Mouse (Mus musculus): ENCODE data around the gene Dpp6.

The Dpp6 gene

DNA sequence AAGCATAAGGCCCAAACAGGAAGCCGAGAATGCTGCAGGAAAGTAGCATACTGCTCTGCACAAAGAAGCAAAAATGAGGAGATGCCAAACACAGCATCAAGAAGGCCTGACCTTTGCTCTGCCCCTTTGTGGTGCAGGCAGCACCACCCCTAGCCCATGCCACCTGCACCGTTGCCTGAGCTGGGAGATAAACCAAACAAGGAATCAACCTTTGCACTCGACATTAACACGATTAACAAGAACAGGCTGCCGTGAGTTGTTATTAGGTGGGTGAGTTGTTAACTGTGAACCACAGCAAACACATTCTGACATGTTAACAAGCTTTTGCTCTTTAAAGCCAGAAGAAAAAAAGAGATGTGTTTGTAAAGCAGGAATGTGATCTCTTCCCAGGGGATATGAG, 239.4 kb downstream of the Dpp6 start:
- no peak for DNase-seq (ENCODE audit: low read depth, low spot score)

DNA sequence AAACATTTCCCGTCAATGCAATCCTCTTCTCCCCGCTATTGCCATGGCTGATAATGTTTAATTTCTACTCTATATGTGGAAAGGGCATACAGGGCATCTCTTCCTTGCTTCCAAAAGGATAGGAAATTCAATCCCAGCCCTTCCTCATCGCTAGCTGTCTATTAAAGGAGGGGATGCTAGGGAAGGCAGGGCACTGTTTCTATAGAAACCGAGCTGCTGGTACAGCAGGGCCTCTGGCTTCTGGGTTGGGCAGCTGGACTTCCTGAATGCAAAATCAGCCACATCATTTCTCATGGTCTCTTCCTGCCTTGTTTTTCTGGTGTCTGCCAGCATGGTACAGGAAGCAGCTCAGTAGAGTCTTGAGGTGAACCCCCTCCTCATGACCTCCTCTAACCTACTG, 243.1 kb downstream of the Dpp6 start:
- DNase-seq (ENCODE audit: low read depth, low spot score): no peak

DNA sequence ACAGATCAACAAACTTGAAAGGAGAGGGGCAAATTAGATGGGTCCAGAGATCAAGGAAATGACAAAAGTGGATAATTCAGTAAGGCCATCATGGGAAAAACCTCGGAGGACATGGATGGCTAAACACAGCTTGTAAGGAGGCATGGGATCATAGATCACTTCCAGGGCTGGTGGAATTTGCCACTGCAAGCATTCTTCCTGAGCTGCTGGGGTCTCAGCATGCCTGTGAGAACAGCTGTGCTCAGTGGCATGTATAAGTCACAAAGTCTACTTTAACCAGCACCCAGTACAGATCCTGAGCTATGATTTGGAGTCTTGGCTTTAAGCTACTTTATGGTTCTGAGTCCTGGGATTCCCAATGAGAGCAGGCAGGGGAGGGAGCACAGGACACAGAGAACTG, 246.9 kb downstream of the Dpp6 start:
- no peak for DNase-seq (ENCODE audit: low read depth, low spot score)

DNA sequence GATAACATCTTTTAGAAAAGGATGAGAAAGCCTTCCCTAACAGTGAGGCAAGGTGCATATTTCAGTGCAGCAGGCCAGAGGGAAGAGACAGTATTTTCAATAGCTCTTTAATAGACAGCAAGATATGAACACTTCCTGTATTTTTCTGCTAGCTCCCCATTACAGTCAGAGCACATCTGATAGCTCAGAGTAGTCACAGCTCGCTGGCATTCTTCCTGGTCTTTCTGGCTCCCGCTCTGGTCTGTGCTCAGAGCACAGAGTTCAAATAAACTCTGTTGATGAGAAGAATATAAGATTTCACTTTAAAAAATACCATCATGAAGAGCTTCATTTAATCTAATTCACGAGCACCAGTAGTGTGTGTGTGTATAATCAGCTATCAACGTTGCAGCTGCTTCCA, 249.8 kb downstream of the Dpp6 start:
- no peak for DNase-seq (ENCODE audit: low read depth, low spot score)

DNA sequence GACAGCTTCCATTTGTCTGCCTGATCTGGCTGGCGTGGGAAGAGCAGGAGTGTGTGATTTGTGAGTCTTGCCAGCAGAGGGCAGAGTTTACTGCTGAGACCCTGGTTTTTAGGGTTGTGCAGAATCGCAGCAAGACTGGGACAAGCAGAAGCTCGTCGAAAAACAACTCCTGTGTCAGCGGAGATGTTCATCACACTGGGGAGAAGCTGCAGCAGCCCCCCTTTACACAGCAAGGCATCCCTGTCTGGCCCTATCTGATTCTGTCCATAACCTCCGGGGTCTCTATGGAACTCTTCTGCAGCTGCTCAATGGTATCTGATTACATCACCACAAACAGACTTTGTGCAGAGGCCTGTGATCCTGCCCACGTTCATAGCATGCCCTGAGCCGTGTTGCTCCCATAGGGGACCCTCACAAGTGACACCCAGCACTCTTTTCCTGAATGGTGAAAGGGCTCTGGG, 258.2 kb downstream of the Dpp6 start:
- peak; percentile 65 for DNase-seq (ENCODE audit: low read depth, low spot score)

DNA sequence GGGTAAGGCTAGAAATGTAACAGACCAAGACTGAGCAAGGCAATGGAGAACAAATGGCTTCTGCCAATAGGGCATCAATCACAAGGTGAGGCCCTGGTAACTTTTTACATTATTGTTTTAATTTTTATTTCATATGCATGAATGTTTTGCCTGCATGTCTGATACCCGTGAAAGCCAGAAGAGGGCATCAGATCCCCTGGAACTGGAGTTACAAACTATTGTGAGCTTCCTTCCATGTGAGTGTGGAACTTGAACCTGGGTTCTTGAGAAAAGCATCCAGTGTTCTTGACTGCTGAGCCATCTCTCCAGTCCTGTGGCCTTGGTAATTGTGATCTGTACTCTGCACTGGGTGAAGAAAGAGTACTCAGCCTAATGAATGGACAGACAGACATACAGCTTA, 259.0 kb downstream of the Dpp6 start:
- DNase-seq (ENCODE audit: low read depth, low spot score): peak; percentile 6

DNA sequence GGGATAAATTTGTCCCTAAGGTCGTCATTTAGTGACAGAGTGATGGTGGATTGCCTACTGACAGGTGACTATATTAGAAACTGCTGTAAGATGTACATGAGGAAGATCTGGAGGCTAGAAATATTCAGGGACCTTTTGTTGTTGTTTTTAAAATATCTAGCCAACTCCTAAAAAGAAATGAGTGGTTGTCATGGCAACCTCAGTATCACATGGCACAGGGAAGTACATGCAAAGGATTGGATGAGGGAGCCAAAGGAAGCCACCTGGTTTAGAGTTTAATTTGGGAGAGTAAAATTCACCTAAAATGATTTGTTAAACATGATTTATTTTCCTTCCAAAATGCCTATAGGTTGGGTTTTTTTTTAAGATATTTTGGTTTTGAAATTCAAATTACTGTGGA, 260.8 kb downstream of the Dpp6 start:
- no peak for DNase-seq (ENCODE audit: low read depth, low spot score)

DNA sequence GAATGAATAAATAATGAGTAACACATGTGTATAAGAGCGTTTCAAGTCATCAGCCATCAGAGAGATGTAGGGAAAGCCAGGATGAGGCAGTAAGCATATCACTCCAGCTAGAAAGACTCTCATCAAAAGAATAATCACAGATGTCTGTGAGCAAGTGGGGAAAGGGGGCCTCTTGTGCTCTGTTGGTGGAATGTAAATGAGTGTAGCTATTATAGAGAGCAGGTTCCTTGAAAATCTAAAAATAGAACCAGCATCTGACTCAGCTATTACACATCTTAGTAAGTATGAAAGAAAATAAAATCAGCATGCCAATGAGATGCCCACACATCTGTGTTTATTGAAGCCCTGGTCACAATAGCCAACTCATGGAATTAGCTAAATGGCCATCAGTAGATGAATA, 264.3 kb downstream of the Dpp6 start:
- no peak for DNase-seq (ENCODE audit: low read depth, low spot score)

DNA sequence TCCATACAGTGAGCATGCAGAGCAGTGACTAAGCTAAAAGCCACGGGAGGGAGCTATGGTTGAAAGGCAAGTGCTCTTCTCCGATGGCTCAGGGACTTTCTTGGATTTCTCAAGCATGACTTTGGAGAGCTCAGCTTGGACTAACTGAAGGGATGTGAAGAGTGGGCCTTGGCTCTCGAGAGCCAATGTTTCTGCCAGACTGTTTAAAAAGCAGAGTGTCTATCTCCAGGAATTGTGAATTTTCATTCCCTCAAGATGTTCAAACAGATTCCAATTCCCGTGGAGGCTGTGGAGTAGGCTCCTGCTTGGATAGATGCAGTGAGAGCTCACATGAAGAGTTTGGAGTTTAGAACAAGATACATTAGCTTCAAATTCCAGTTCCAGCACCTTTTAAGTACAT, 266.8 kb downstream of the Dpp6 start:
- no peak for DNase-seq (ENCODE audit: low read depth, low spot score)

DNA sequence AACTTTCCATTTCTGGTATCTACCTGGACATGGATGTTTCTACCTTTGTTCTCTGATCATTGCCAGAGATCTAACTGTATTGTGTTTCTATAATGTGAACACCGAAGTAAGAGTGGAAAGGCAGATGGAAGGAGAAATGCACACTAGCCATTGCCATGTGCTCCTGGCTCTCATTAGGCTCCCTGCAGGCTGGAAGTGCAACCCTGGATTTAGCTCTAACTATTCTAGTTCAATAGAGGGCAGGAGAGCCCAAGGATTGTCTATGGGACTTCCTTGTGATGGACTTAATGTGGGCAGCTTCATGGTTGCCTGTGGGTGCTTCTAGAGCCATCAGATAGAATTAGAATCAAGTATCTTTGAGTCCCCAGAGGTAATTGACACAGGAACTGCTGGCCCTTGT, 291.2 kb downstream of the Dpp6 start:
- DNase-seq (ENCODE audit: low read depth, low spot score): no peak

DNA sequence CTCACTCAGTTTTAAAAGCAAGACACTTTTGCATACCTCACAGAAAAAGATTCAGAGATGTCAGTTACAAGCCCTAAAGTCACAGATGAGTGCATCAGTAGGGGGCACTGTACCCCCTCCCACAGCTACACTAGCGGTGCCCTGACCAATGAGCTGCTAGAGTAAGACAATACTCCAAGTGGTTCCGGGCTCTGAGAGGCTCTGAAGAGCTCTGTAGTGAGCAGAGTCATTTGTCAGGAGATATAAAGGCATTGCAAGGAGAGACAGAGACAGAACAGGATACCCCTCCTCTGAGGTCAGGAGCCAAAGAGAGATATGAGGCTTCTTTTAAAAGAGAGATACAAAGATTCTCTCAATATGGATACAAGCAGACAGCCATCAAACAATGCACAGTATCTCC, 305.5 kb downstream of the Dpp6 start:
- DNase-seq (ENCODE audit: low read depth, low spot score): no peak

DNA sequence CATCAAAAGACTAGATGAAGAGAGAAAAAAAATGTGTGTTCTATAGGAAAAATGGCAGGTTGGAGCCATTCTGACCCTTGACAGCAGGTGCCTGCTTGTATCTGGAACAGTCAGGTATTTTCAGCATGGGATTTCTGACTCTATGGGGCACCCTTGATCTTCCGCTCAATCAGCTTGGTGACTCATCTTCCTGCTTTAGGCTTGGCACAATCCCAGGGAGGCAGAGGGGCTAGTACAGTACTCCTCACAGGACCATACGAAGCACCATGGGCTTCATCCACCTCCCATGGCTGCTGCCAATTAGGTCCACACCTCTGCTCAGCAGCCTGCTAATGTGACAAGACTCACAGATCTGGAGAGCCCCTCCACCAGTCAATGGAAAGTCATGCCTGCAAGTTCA, 305.9 kb downstream of the Dpp6 start:
- no peak for DNase-seq (ENCODE audit: low read depth, low spot score)

DNA sequence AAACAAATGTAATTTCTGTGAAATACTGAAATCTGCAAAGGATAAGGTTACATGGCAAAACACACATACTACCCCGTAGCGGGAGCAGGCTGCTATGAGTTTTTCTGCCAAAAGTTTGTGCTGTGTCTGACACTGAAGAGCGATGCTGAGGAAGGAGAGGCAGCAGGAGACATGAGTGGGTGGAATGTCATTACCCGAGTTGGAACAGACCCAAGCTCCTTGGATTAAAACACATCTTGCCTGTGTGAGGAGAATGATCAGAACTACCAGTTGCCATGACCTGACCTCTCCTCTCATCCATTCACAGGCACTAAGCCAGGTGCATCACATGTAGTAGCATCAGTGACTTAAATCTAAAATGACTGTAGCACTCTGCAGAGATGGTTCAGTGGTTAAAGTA, 309.0 kb downstream of the Dpp6 start:
- DNase-seq (ENCODE audit: low read depth, low spot score): no peak

DNA sequence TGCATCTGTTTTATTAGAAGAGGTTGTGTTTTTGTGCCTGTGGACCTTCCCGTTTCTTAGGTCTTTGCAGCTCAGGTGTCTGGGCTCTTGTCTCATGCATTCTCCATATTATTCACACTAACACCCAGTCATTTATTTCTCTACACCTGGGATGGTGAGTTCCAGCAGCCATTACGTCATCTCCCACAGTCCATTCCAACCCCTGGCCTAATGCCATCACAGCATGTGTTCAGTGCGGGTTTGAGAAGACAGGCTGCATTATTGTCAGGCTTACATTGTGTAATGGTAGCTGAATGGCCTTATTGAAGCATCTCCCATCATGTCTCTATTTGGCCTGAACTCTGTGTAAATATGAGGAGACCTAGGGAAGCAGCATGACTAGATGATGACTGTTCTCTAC, 316.2 kb downstream of the Dpp6 start:
- no peak for DNase-seq (ENCODE audit: low read depth, low spot score)

DNA sequence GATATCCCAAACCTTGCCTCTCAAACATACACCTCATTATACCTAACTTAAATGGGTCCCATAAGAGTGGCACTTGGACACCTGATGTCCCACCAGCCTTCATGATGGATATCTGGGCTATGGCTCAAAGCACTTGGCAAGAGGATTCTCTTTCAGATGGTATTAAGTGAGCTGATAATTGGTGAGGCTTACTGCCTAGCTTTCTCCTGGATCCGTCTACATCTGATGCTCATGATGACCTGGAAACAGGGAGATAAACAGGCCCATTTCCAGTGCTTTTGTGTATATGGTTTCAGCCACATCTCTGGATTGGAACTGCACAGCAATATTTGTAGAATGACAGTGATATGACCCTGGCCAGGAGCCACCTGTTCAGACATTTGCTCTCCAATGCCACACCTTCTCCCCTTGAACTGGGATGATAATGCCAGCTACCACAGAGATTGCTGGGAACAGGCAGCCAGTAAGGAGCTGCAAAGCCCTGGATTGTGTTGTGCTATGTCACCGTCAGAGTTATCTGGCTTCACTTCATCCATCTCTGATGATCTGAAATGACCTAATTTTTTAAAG, 317.5 kb downstream of the Dpp6 start:
- DNase-seq (ENCODE audit: low read depth, low spot score): no peak

DNA sequence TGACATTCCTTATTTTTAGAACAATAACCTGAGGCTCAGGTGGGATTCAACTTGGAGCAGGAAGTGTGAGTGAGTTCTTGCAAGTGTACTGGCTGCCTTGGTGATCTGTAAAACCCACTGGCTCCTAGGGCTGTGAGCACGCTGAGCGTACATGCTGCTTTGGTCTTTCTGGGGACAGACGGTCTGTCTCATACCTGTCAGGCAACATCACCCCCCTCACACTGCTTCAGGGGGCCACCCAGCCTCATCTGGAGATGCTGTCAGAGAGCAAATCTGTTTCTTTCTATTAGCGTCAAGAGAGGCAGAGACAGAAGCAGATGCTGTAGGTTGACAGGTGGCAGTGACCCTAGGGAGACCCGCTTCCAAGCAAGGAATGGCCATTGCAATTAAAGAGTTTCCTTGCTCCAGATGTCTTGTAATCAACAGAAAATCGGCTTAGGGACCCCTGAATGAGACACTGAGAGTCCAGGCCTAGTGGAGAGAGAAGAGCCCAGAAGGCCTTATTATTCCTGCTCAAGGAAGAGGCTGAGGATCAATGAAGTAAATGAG, 330.5 kb downstream of the Dpp6 start:
- DNase-seq (ENCODE audit: low read depth, low spot score): no peak

DNA sequence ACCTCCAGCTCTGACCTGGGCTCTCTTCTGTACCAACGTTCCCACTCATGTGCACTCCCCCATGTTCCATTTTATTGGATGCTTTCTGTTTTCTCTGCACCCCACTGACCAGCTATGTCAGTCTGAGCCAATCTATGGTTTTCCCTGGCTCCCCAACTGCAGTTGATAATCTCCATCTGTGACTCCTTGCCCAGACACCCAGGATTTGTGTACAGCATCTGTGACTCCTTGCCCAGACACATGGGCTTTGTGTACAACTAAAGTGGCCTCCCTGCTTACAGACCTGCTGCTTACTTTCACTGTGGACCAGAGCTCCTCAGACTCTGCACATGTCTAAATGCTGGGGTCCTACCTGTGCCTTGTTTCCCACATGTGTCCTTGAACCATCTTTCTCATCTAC, 334.0 kb downstream of the Dpp6 start:
- no peak for DNase-seq (ENCODE audit: low read depth, low spot score)

DNA sequence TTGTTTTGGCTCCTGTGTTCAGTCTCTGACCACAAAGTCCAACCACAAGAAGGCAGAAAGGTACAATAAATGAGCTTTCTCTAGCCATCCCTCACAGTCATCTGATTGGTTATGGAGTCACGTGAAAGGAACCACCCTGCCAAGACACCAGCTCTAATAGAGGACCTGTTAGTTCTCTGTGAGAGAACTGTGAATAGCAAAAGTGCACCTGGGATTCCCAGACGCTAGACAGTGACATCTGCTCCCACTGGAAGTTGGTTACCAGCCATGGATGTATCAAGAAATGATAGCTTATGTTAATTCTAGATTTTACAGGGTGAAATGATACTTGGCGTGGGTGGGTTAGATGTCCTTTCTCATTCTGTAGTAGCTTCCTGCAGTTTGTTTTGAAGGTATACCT, 338.7 kb downstream of the Dpp6 start:
- DNase-seq (ENCODE audit: low read depth, low spot score): no peak

DNA sequence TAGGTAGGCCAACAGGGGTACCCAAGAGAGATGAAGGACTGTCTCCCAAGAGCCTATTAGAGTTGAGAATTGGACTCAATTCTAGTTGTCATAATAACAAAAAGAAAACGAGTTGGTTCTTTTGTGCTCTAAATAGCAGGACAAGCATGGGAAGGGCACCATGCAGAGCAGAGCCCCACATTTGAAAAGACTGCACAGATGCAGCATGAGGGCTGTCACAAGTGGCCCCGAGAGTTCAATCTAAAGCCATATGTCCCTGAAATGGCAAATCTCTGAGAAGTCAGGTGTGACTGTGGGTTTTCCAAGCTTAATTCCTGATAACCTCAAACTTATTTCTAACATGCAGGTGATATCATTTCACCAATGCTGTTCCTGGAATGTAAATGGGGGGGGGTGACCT, 339.4 kb downstream of the Dpp6 start:
- DNase-seq (ENCODE audit: low read depth, low spot score): no peak

DNA sequence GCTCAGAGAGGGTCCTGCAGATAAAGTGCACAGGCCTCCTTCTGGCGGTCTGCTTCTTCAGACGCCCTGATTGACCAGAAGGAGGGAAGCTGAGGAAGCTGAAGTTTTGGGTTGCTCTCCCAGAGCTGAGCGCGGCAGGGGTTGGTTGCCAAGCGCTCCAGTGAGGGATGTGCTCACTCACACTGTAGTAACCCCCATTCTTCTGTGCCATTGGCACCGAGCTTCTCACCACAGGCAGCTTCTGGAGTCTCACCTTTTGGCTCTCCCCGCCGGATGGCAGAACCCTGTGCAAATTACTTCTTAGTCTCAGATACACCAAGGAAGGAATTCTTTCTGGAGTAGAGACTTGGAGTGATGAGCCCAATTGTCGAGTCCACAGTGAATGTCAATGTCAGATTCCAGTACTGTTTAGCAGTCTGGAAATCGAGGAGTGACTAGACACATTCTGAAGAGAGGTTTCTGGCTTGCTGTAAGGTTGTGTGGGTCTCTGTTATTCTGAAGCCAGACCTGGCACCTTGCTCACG, 344.2 kb downstream of the Dpp6 start:
- no peak for DNase-seq (ENCODE audit: low read depth, low spot score)

DNA sequence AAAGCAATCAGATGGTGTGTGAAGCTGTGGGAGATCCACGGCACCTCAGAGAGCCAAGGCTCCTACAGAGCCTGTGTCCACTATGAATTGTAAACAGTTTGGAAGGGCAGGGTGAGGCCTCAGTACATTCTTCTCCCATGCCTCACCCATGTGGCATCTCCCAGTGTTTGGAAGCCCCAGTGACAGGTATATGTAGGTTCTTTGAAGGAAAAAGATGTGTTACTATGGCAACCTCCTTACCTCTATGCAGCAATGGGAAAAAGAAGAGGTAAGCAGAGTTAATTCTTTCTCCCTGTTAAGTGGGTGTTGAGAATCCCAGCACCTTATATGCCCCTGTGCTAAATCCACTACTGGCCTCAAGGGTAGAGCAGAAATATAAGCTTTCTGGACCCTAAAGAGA, 351.5 kb downstream of the Dpp6 start:
- no peak for DNase-seq (ENCODE audit: low read depth, low spot score)

DNA sequence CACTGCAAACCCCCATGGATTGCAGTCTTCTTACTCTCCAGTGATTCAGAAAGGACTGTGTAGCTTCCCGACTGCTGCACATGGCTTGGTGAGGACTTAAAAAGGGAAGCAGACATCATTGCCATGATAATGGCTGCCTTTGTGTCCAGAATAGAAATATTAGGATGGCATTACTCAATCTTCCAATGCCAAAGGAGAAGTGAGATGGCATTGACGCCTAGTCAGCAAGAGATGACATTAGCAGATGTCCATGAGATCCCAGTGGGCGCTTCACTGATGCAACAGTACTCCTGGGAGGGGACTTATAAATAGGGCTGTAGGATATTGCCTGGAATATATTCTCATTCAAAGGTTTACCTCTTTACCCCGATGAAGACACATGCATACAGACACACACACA, 368.0 kb downstream of the Dpp6 start:
- DNase-seq (ENCODE audit: low read depth, low spot score): no peak

DNA sequence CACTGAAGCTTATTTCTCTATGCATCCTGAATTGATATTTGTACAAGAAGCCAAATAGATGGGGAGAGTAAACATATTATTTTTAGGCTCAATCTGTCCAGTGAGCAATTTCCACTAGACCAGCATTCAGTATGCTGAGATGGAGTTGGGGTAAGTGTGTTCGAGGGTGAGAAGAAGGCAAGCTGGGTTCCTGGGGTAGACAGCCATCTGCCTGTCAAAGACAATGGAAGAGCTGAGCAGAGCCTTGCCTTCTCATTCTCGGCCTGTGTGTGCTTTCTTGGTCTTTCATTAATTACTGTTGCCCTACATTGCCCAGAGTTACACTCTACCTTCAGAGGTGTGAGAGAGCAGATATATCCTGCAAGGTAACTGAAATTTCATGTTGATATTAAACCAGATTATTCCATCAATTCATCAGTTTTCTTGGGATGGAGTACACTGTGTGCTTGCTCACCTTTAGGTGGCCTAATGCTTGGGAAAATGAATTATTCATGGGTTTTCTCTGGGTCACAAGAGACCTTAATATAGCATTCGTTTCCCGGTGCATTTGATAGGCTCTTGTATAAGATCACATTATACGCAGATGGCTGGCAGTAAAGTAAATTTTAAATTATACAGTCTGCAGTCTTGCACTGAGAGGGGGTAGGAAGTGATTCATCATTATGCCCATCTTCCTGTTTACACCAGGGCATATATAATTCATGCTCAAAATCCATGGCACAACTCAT, 374.4 kb downstream of the Dpp6 start:
- no peak for DNase-seq (ENCODE audit: low read depth, low spot score)

All from mesoderm, embryonic 11.5 days (tissue).